Mouse (Mus musculus): ENCODE data around the gene Vmn1r57. TPM values are rescaled to one million over a fixed set of nuclear protein-coding genes. Genes with fewer than 3 reads are reported as not detected.
"Not testable (repeated sequence)": the region's sequence is repeated elsewhere in the genome, so short reads cannot be mapped to it uniquely, and the experiment has no call there.

Gene Vmn1r57
- not detected in 2 replicates for polyA plus RNA-seq (2012; rRNA removed)

GRCm38 (mm10) chr7:5218193-5218592, at the start of gene Vmn1r57:
Vmn1r57 (plus strand) TSS chr7:5218493.
- not testable (repeated sequence) for H3K27me3 ChIP-seq (ENCODE audit: control insufficient read depth, insufficient read depth, low read length)

DNA sequence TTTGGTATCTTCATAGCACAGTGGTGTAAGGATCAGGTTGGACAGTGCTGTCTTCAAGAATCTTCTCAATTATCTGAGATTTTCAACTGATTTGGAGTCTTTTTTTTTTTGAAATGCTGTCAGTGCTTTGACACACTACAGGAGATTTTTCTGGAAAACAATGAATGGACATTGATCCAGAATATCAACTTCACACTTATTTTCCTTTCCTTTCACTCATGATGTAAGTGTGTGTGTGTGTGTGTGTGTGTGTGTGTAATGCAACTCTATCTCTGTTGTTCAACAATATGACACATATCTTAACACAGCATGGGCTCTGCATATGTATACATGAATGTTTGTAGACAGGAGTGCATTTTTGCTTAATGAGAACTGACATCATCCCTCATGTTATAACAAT, 21.6 kb upstream of the Vmn1r57 start, which contains the start of gene Vmn1r56:
Gene Vmn1r56, minus strand, starts transcription at position 101 of the 400 bp plus-strand sequence.
- H3K4me1 ChIP-seq (ENCODE audit: control insufficient read depth, insufficient read depth, insufficient read length); H3K4me3 ChIP-seq (ENCODE audit: extremely low read depth, insufficient read depth, insufficient read length); H3K36me3 ChIP-seq (ENCODE audit: control insufficient read depth, insufficient read depth, low read length); H3K27me3 ChIP-seq (ENCODE audit: control insufficient read depth, insufficient read depth, low read length); H3K27ac ChIP-seq (ENCODE audit: insufficient read depth, low read length); DNase-seq (ENCODE audit: low read depth in 1 of 2, low spot score in 2 of 2): not testable (repeated sequence)

More at GRCm38 (mm10) chr7:5218193-5218592, at the start of gene Vmn1r57:
- not testable (repeated sequence) for DNase-seq (ENCODE audit: low read depth in 1 of 2, low spot score in 2 of 2); H3K36me3 ChIP-seq (ENCODE audit: control insufficient read depth, insufficient read depth, low read length); H3K4me3 ChIP-seq (ENCODE audit: extremely low read depth, insufficient read depth, insufficient read length); H3K27ac ChIP-seq (ENCODE audit: insufficient read depth, low read length); H3K4me1 ChIP-seq (ENCODE audit: control insufficient read depth, insufficient read depth, insufficient read length)
- 69% methylated on average over 1 of the region's 1 CpGs for WGBS

GRCm38 (mm10) chr7:5263051-5263450, 44.8 kb downstream of the Vmn1r57 start:
- 91% methylated on average over 3 of the region's 3 CpGs for WGBS
- Histone ChIP-seq H3K27ac (ENCODE audit: insufficient read depth, low read length) (no peak overlapping the region), H3K36me3 (ENCODE audit: control insufficient read depth, insufficient read depth, low read length) (no peaks in the 10 kb centered on the region), H3K27me3 (ENCODE audit: control insufficient read depth, insufficient read depth, low read length) (no peaks in the 10 kb centered on the region), H3K4me1 (ENCODE audit: control insufficient read depth, insufficient read depth, insufficient read length) (no peaks in the 10 kb centered on the region), H3K4me3 (ENCODE audit: extremely low read depth, insufficient read depth, insufficient read length) (no peak overlapping the region)
- TF ChIP-seq POLR2A (IDR thresholded peaks at IDR 0.05; ENCODE audit: low read depth, low read length) (no peak), CTCF (IDR thresholded peaks at IDR 0.05; ENCODE audit: extremely low read depth, insufficient read depth, insufficient read length, insufficient replicate concordance) (no peak)
- no peak for DNase-seq (ENCODE audit: low read depth in 1 of 2, low spot score in 2 of 2)

Other genes with a start within 250 kb of the Vmn1r57 start
- 0.05 and 0.06 TPM in 2 replicates for gene Sbk3, start 247.3 kb upstream of the Vmn1r57 start, polyA plus RNA-seq (2012; rRNA removed)
- 30.2 and 39.9 TPM in 2 replicates for gene Zfp579, start 222.3 kb upstream of the Vmn1r57 start, polyA plus RNA-seq (2012; rRNA removed)
- gene Zfp524, start 204.1 kb upstream of the Vmn1r57 start, polyA plus RNA-seq (2012; rRNA removed), result 24.2 and 32.0 TPM in 2 replicates
- 26.8 and 33.2 TPM in 2 replicates for gene Fiz1, start 203.8 kb upstream of the Vmn1r57 start, polyA plus RNA-seq (2012; rRNA removed)
- gene Gm44973, start 203.0 kb upstream of the Vmn1r57 start, polyA plus RNA-seq (2012; rRNA removed), result 0.12 TPM in 1 of 2 replicates, not detected in the other
- 47.9 and 58.4 TPM in 2 replicates for gene Zfp865, start 198.1 kb upstream of the Vmn1r57 start, polyA plus RNA-seq (2012; rRNA removed)
- 0.43 and 0.54 TPM in 2 replicates for gene Ccdc106, start 197.9 kb upstream of the Vmn1r57 start, polyA plus RNA-seq (2012; rRNA removed)
- gene 4632433K11Rik, start 184.4 kb upstream of the Vmn1r57 start, polyA plus RNA-seq (2012; rRNA removed), result not detected in 2 replicates
- gene Zfp784, start 180.0 kb upstream of the Vmn1r57 start, polyA plus RNA-seq (2012; rRNA removed), result 4.2 and 5.4 TPM in 2 replicates
- gene Zfp580, start 167.0 kb upstream of the Vmn1r57 start, polyA plus RNA-seq (2012; rRNA removed), result 12.7 and 24.9 TPM in 2 replicates
- gene U2af2, start 156.3 kb upstream of the Vmn1r57 start, polyA plus RNA-seq (2012; rRNA removed), result 210 and 216 TPM in 2 replicates
- 196 and 257 TPM in 2 replicates for gene Epn1, start 138.3 kb upstream of the Vmn1r57 start, polyA plus RNA-seq (2012; rRNA removed)
- not detected in 2 replicates for gene Rfpl4, start 101.5 kb upstream of the Vmn1r57 start, polyA plus RNA-seq (2012; rRNA removed)
- gene Rasl2-9, start 92.5 kb upstream of the Vmn1r57 start, polyA plus RNA-seq (2012; rRNA removed), result 0.21 and 0.43 TPM in 2 replicates
- not detected in 2 replicates for gene Vmn1r55, start 68.8 kb upstream of the Vmn1r57 start, polyA plus RNA-seq (2012; rRNA removed)
- gene Vmn1r56, start 21.7 kb upstream of the Vmn1r57 start, polyA plus RNA-seq (2012; rRNA removed), result not detected in 2 replicates
- not detected in 2 replicates for gene Gm5065, start 132.0 kb downstream of the Vmn1r57 start, polyA plus RNA-seq (2012; rRNA removed)
- not detected in 2 replicates for gene Nlrp2, start 132.5 kb downstream of the Vmn1r57 start, polyA plus RNA-seq (2012; rRNA removed)
- not detected in 2 replicates for gene Vmn1r58, start 194.9 kb downstream of the Vmn1r57 start, polyA plus RNA-seq (2012; rRNA removed)
- gene Vmn1r59, start 238.3 kb downstream of the Vmn1r57 start, polyA plus RNA-seq (2012; rRNA removed), result not detected in 2 replicates

Measured in spleen, adult 2 months (tissue).